Mouse (Mus musculus) cerebellum, adult 9-11 months (tissue): ENCODE results near the gene B3gnt4.
A peak's percentile ranks its signal among the peaks of the same experiment; 100 is the strongest.
"Not testable (repeated sequence)": the region's sequence is repeated elsewhere in the genome, so short reads cannot be mapped to it uniquely, and the experiment has no call there.

Experiments
- DNase-seq: peaks from one replicate; pipeline ENCODE4 v3.0.0; 2022

B3gnt4 gene

DNA sequence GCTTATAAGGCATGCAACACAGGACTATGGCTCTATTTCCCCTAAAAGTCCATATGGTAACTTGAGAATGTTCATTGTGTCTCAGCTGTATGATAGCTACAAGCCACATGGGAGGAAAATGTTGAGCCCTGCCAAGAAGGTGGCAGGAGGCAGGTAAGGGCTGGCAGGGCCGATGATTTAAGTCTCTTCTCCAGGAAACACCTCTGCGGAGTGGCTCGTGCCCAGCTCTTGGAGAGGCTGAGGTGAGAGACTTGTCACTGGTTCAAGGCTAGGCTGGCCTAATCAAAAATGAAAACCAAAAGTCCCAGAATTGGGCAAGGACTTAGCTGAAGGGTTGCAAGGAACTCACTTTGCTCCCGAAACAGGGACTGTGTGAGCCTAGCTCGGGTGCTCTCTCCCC, at the start of gene B3gnt4:
TSS of gene B3gnt4 (plus strand) at position 301 of the 400 bp plus-strand sequence.
- no peak for DNase-seq

DNA sequence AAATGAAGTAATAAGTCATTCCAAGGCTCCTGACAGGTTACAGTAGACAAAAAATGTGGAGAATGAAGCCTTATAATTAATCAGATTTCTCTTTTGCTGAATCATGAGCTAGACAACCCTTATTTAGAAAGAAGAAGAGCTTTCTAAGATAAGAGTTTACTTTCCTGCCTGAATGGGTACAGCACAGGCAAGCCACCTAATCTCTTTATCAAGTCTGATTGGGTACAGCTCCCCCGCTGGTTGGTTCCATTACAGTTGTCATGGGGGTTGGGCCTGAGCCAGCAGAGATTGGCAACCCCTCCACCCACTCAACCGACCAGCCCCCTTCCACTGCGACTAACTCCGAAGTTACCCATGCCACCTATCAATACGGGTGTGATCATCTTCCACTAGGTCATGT, 48.8 kb upstream of the B3gnt4 start:
- DNase-seq = no peak

DNA sequence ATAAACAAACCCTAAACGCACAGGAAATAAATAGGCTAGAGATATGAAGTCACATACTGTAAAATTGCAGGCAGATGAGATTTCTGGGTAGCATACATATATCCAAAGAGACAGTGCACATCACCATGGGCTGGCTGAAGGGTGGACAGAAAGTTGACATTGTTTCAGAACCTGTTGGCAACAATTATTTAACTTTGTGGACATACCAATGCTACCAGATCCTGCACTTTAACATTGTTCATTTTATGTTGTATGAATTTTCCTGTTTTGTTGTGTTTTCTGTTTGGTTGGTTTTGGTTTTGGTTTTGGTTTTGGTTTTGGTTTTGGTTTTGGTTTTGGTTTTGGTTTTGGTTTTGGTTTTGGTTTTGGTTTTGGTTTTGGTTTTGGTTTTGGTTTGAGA, 45.6 kb upstream of the B3gnt4 start:
- DNase-seq = no peak

DNA sequence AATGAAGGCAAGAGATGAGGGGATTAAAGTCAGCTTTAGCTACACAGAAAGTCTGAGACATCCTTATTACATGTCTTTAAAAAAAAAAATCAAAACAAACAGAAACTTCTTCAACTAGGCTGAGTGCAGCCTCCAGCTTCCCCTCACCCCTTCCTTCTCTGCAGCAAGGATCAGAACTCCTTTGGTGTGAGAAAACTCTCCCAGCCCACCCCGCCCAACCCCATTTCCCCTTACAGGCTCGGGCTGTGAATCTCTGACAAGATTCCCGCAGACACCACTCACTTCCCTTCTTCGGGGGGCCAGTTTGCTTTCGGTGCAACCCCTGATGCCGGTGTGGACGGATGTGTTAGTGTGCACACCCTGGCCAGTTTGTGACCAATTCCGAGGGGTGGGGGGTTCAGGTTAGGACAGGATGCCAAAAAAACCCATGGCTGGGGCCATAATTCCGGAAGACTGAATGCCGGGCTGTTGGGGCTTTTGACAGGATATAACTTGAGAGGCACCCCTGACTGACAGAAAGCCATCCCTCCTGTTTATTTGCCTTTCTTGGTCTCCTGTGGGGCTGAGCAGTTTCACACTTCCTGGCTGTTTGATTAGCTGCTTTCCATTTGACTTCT, 39.4 kb upstream of the B3gnt4 start:
- no peak for DNase-seq

DNA sequence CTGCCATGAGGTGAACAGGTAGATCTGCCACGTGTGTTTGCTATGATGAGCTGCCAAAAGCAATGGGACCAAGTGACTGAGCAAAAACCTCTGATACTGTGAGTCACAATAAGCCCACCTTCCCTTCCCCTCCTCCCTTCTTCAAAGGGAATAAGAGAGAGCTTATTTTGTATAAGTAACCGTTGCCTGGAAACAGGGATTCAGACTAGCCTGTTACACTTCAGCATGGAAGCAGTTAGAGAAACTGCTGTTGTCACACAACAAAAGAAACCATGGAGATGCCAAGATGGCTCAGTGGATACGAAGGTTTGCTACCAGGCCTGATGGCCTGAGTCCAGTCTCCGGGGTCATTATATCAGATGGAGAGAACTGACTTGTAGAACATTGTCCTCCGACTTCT, 36.4 kb upstream of the B3gnt4 start:
- no peak for DNase-seq

DNA sequence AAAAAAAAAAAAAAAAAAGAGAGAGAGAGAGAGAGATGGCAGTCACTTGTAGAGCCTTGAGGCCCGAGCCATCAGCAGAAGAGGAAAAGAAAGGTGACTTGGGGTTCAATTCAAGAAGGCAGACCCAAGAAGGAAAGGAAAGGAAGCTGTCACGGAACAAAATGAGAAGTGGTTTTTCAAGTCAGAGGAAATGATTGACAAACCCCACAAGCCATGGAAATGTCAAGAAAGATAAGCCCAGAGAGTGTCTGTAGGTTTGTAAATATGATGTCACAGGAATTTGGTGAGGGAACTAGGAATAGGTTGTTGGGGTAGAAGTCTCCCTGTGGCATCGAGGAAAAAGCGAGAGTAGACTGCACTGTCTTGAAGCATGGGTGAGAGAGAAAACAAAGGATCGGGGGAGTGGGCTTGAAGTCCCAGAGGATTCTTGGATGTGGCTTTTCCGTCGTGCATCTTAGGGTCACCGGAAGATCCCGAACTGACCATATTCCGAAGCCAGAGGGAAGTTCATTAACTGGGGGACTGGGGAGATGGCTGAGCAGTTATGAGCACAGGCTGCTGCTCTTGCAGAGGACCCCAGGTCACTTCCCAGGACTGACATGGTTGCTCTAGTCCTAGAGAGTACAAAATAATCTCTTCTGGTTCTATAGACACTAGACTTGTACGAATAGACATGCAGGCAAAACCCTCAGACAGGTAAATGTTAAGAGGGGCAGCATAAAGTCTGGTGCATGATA, 22.4 kb upstream of the B3gnt4 start:
- no peak for DNase-seq

DNA sequence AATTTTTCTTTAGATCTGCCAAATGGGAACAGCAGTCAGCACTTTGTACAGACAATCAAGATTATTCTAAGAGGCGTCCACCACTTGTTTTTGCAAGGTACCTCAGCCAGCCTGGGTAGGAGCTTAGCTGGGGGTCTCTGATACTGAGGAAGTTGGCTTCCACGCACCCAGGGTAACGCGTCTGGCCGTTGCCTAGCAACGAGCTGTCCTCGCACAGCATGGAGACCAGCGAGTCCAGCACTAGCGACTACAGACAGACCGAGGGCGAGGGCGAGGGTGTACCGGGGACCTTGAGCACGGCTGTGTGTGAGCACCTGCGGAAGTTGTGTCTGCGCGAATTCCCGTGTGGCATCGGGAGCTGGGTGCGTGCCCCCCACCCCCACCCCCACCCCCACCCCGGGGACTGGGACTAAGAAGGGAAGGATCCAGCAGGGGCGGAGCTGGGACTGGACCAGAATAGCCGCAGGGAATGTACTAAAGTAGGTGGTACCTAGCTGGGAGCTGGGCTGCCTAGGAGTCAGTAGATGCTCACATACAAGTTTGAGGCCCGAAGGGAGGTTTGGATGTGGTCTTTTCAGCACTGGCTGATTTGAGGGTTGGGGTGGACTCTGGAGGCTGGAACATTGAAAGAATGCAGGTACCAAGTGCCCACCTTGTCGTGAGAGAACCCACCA, 21.0 kb upstream of the B3gnt4 start, which contains the start of the genes Lrrc43 and Il31:
TSS of gene Lrrc43 (plus strand) at position 194 of the 674 bp plus-strand sequence.
TSS of gene Il31 (minus strand) at position 378 of the 674 bp plus-strand sequence.
- no peak for DNase-seq

DNA sequence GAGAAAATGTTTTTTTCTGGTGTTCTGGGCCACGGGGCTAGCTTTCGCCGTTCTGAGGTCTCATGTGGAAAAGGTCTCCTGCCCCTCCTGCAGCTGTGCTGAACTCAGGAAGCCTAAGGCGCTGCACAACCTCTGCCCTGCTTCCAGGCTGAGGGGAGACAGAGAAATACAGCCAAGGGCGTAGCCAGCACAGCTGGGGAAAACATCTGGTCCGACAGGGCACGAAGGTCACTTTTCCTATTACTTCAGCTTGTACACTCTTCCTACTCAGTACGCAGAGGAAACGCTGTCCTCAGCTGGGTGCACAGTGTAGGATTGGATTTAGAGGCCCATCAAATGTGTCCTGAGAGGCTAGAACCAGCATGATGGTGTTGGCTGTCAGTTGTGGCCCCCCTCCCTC, 20.3 kb upstream of the B3gnt4 start:
- no peak for DNase-seq

DNA sequence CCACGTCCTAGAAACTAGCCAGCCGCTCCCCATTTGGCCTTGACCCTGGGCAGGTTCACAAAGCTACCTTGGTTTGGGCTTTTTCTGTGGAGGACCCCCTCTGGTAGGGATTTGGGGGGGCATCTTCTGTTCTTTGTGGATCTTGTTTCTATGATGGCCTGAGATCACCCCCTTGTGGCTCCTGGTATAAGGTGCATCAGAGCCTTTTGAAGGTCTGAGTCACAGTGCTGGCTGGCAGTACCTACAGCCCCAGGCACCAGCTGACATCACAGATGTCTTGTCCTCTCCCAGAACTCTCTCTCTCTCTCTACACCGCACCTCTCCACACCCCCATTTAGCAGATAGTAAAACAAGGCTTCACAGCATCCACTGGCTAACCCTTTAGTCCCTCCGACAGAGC, 10.5 kb upstream of the B3gnt4 start:
- DNase-seq = peak; percentile 61

DNA sequence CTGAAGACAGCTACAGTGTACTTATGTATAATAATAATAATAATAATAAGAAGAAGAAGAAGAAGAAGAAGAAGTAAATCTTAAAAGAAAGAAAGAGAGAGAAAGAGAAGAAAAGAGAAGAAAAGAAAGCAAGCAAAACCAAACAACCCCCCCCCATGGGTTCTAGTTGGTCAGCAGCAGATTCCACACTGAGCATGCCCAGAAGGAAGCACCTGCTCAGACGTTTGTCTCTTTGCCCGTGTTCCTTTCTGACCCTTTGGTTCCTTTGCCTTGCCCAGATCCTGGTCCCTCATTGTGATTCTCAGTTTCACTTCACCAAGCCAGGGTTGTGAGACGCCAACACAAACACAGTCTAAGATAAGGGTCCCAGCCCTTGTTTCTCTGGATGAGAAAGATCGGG, 8.3 kb upstream of the B3gnt4 start:
- no peak for DNase-seq

DNA sequence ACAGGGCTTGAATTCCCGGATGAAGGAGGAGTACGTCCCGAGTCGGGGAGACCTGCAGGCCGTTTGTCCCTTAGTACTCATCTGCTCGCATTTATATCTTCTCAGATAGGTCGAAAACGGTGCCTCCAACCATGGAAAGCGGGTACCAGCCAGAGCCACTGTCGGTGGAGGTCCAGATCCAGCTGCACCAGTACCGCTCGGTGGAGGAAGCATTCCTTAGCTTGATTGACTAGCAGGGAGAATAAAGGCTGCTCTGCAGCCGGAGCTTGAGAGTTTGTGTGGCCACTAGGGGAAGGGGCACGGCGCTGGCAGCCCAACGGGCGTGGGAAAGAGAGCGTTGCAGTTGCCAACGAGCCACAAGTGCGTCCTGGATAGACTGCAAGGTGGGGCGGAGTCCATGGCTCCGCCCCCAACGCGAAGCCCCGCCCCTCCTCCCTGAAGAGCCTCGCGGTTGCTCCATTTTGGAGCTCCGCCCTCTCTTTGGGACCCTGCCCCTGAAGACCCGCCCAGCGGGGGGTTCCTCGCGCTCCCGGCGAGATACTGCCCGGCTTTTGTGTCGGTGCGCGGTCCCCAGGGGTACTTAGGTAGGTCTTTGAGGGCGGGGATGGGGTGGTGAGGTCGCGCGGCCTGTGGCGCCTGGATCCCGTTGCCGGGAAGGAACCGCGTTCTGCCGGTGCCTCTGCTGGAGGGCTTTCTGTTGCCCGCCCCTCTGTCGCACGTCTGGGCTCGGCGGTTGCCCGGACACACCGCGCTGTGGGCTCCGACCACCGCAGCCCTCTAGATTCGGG, 2.1 kb upstream of the B3gnt4 start:
- DNase-seq = peak; percentile 69

DNA sequence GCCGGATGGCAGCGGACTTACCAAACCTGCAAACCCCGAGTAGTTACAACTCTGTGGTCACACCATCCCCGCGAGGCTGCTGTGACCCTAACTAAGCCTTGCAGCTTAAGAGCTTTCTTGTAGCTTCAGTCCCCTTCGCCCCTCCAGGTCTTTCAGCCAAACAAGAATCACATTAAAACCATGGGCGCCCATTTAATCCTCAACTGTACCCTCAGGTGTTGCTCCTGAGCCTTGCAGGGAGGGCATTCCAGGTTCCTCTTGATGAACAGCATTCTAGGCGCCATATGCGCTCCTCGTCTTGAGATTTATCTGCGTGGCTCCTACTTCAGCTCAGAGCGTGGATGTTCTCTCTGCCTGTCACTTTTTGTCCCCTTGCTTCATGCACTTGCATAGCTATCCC, 1.3 kb upstream of the B3gnt4 start:
- no peak for DNase-seq

DNA sequence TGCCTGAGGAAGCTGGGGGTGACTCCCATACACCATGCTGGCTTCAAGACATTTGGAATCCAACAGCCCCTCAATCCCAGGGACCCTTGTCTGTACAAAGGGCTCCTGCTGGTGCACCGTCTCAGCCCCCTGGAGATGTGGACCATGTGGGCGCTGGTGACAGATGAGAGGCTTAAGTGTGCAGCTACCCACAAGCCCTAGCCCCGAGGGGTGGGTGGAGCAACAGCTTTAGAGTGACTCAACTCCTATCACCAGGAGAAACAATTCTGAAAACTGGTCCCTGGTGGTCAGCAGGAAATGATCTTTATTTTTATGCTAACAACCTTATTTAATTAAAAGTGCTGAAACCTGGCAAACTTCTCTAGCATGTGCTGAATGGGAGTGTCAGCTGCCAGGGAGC, 1.2 kb downstream of the B3gnt4 start:
- not testable (repeated sequence) for DNase-seq

DNA sequence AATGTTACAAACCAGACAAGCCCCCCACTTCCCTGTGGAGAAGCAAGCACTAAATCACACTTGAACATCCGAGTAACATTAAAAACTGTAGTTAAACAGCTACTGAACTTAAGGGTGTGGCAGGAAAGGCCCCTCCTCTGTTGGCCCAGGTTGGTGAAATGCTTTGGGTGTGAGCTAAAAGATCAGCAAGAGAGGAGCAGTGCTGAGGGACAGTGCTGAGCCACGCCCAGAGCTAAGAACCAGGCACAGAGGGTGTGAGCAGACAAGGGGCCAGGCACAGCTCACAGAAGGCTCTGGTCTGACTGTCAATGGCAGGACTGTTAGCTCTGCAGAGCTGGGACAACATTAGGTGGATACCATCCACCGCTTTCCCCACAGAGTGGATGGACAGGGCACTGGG, 1.8 kb downstream of the B3gnt4 start:
- no peak for DNase-seq

DNA sequence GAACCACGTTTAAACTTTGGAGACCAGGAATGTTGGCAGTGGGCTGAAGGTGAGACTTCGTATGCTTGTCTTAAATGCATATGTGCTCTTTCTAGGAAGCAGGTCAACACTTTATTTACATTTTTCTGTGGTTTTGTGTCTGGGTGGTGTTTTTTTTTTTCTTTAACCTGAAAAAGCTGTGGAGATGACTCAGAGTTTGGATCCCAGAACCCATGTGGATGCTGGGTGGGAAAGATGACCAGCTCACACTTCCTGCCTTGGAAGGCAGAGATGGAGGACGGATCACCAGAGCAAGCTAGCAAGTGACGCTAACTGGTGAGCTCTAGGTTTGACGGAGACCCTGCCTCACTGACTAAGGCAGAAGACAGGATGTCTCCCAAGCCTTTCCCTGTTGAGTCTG, 4.6 kb downstream of the B3gnt4 start:
- no peak for DNase-seq

DNA sequence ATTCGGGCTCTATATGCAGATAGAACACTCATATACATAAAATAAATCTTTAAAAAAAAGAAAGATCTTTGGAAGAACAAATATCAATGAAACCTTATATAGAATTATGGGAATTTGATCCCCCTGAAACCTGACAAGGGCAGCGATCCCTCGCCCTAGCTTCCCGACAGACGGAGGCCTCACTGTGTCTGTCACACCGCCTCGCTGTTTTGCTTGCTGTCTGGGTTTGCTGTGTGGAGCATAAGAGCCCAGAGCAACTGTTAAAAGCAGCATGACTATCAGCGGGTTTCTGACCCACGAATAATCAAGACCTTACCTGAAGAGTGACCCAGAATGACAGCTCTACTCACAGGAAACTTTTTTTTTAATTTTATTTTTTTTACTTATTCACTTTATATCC, 10.4 kb downstream of the B3gnt4 start:
- peak; percentile 1 for DNase-seq

DNA sequence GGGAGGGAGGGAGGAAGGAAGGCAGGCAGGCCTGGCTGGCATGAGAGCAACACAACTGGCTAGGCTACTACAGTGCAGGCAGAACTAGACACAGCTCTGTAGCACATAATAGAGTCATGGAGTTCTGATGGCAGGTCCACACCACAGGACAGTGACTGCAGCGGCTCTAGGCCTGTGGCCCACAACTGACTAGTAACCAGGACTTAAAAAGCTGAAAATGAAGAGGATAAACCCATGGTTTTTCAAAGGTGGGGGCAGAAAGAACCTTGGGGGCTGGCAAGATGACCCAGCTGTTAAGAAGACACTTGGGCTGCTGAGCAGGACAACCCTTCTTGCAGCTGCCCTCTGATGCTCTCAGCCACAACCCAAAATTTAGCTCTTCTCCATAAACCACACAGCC, 11.4 kb downstream of the B3gnt4 start:
- DNase-seq = peak; percentile 2

DNA sequence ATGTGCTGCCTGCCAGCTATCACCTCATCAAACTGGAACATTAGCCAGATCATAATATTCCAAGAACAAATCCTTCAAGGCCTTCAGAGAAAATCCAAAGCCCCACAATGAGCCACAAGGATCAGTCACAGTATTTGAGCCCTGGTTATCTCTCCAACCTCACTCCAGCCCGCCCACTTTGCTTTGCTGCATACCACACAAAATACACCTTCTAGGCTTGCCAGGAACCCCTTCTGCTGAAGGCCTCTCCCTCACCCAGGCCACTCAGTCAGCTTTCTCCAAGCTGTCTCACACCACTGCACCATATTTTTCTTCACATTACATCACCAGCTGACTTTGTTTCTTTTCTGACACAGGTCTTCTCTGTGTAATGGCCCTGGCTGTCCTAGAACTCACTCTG, 11.9 kb downstream of the B3gnt4 start:
- peak; percentile 7 for DNase-seq

DNA sequence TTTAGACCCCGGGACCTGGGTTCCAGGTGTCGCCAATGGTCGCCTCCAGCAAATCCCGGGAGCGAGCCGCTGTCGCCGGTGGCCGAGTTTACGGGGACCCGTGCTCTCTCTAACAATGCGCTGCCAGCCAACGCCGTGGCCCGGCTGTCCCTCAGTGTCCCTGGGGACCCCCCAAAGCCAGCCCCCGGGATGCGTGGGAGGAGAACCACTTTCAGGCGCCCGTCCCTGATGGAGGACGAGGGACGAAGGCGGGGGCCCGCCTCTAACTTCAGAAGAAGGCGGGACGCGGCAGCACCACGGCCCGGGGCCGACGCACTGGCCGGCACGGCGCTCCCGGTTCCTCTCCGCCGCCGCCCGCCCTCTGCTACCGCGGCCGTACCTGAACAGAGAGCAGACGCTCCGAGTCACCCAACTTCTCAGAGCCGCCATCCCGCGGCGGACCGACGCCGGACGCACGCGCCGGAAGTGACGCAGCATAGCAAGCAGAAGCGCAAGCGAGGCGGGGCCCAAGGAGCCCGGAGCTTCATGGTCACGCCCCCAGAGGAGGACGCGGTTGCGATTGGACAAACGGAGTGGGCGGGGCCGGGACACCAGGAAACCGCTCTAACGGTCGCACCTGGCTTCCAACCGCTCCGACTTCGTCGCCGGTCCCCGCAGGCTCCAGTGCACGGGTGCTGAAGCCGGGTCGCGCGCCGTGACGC, 13.6 kb downstream of the B3gnt4 start, which contains the start of gene Diablo:
TSS of gene Diablo (minus strand) at position 485 of the 701 bp plus-strand sequence.
- DNase-seq = peak; percentile 98

DNA sequence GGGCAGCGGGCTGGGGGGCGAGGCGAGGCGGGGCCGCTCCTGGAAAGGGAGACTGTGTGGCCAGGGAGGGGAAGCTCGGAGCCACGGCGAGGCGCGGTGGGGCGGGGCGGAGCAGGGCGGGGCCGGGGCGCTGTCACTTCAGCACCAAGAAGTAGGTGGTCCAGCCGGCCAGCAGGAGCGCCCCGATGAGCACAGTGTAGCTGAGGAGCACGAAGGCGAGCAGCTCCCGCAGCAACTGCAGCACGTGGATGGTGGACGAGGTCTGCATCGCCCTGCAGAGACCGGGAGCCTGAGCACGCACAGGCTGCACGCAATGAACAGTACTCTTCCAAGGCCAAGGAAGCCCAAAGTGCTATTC, 14.1 kb downstream of the B3gnt4 start:
- DNase-seq = no peak

DNA sequence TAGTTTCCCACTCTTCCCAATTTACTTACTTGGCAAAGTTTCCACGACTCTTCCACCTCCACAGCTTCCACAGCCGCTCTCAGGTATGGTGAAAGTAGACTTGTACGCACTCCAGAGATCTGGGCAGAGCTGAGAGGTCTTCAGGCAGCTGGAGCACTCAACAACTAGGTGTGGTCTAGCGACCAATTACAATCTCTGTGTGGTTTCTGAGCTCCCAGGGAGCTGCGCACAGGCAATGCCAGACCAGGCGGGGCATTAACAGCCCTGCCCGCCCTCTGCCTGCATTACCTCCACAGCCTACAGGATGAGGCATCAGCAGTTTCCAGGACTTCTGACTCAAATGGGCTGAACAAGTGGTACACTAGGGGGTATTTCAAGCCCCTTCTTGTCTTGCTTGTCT, 15.0 kb downstream of the B3gnt4 start, which contains the start of gene Gm49027:
TSS of gene Gm49027 (minus strand) at position 208 of the 400 bp plus-strand sequence.
- no peak for DNase-seq

DNA sequence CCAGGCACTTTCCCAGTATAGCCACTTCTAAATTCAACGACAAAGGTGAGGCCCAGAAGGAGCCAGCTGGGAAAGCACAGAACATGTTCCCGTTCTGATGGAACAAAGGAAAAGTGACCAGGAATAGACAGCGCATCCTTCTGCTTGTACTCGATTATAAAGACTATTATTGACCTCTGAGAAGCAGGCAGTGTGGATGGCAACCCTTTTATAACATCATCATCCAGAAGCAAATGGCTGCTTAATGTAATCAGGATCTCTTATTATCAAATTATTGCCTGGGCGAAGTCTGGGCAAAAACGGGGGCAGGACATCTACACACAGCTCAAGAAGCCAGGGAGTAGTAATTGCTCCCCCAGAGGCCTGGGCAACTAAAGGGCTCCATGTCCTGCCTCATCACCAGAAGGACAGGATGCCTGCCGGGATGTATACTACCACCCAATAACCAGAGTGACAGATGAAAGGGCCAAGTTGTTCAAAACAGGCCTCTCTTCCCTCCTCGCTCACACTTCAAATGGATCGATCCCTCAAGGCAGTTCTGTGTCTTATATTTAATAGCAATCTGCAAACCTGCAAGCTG, 15.7 kb downstream of the B3gnt4 start:
- no peak for DNase-seq
